Mouse (Mus musculus) heart, adult 2 months (tissue): ENCODE results near the gene Olfr652.

Experiments used
- CTCF ChIP-seq: fragments of 200-600 bp; IDR thresholded peaks from 2 replicates; pipeline ENCODE4 v1.8.1; 2022; ENCODE audit warnings: antibody characterized with exemption, mild to moderate bottlenecking, moderate library complexity
- EP300 ChIP-seq: fragments of 200-500 bp; IDR thresholded peaks from 2 replicates; pipeline ENCODE4 v1.6.1; 2011; ENCODE audit warnings: low read depth, low read length, control low read depth; ENCODE audit not compliant: insufficient read depth
- POLR2A ChIP-seq: fragments of 200-500 bp; IDR thresholded peaks from 2 replicates; pipeline ENCODE4 v1.6.1; 2011; ENCODE audit warnings: mild to moderate bottlenecking, low read depth, low read length, control low read depth; ENCODE audit not compliant: insufficient read depth

DNA sequence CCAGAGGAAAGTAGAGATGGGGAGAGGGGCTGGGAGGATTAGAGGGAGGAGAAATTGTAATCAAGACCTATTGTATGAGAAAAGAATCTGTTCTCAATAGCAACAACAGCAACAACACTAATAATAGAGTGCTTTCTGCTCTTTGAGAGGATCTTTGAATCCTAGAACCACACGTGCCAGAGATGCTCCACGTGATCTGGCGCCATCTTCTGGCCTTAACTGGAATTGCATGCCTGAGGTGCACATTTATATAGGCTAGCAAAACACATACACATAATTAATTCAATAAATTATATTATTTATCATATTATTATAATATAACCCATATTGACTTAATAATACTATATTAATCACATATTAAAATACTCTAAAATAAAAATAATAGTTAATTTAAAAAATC is 42.5 kb downstream of the Olfr652 start:
- TF ChIP-seq CTCF (peak; percentile 74), POLR2A (no peak), EP300 (no peak)
